Mouse (Mus musculus): ENCODE data around the gene Gprc5c. TPM values are rescaled to one million over a fixed set of nuclear protein-coding genes. Genes with fewer than 3 reads are reported as not detected.

Gprc5c gene
- polyA plus RNA-seq (2015; fragmentation: Illumina TruSeq; extraction: RNeasy Lipid Tissue Mini Kit (QIAGEN cat#74804); ENCODE audit: low read depth, low replicate concordance) = 3.0 TPM

DNA sequence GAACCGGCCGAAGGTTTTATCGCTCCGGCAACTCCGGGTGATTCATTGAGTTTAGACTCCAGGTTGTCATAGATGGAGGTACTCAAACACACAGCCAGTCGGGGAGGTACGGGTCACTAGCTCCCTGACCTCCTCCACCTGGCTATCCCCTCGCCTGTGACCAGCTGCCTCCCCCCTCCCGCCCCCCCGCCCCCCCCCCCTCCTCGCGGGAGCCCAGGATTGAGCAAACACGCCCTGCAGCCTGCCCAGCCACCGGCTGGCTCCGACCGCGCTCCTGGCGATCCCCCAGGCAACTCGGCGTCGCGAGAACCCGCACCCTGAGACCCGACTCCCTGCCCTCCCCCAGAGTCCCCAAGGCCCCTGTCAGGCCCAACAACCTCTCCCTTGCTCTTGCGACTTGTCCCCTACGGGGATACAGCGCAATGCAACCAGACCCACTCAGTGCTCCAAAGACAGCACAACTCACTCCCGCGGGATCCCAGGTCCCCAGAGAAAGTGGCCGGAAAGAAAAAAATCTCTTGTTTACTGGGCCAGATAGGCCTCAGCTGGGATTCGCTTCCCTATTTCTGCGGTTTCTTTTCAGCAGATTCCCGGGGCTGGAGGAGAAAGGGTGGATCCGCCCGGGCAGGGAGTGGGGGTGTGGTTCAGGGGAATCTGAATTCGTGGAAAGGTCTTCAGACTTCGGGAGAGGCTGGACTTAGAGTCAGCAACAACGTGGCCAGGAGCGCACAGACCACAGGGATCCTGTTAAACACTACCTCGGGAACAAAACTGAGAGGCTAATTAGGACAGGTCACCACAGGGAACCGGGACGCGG lies at the start of gene Gprc5c:
Gene Gprc5c, plus strand, starts transcription at position 701 of the 817 bp plus-strand sequence.

DNA sequence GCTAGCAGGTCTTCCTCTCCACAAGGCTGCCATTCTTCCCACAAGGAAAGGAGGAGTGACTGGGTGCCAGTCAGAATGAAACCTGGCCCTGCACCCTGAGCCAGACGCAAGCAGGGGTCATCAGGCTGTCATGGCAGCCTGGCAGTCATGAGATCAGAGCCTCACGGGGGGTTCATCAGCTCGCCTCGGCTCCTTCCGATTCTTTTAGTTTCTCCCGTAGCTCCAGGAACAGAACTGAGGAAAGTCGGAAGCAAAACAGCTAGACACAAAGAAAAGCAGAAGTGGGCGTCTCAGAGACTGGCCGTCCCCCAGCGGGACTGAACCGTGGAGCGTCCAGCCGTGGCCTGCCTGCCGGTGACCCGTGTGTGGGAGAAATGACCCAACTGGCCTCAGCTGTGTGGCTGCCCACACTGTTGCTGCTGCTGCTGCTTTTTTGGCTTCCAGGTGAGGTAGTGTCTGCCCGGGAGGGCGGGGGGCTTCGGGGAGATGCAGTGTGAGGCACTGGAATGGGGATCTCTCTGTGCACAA lies 39.1 kb downstream of the Gprc5c start, which contains the start of gene Cd300a:
Gene Cd300a, plus strand, starts transcription at position 51 of the 528 bp plus-strand sequence.

Other genes with a start within 250 kb of the Gprc5c start
- 1,602 TPM for gene Rpl38, start 182.6 kb upstream of the Gprc5c start, polyA plus RNA-seq (2015; fragmentation: Illumina TruSeq; extraction: RNeasy Lipid Tissue Mini Kit (QIAGEN cat#74804); ENCODE audit: low read depth, low replicate concordance)
- gene Ttyh2, start 175.7 kb upstream of the Gprc5c start, polyA plus RNA-seq (2015; fragmentation: Illumina TruSeq; extraction: RNeasy Lipid Tissue Mini Kit (QIAGEN cat#74804); ENCODE audit: low read depth, low replicate concordance) = 28.4 TPM
- gene Dnaic2, start 123.7 kb upstream of the Gprc5c start, polyA plus RNA-seq (2015; fragmentation: Illumina TruSeq; extraction: RNeasy Lipid Tissue Mini Kit (QIAGEN cat#74804); ENCODE audit: low read depth, low replicate concordance) = 3.4 TPM
- gene Kif19a, start 85.8 kb upstream of the Gprc5c start, polyA plus RNA-seq (2015; fragmentation: Illumina TruSeq; extraction: RNeasy Lipid Tissue Mini Kit (QIAGEN cat#74804); ENCODE audit: low read depth, low replicate concordance) = 2.9 TPM
- 28.9 TPM for gene Btbd17, start 55.2 kb upstream of the Gprc5c start, polyA plus RNA-seq (2015; fragmentation: Illumina TruSeq; extraction: RNeasy Lipid Tissue Mini Kit (QIAGEN cat#74804); ENCODE audit: low read depth, low replicate concordance)
- not detected for gene Gpr142, start 52.2 kb upstream of the Gprc5c start, polyA plus RNA-seq (2015; fragmentation: Illumina TruSeq; extraction: RNeasy Lipid Tissue Mini Kit (QIAGEN cat#74804); ENCODE audit: low read depth, low replicate concordance)
- 1.5 TPM for gene Cd300a, start 38.9 kb downstream of the Gprc5c start, polyA plus RNA-seq (2015; fragmentation: Illumina TruSeq; extraction: RNeasy Lipid Tissue Mini Kit (QIAGEN cat#74804); ENCODE audit: low read depth, low replicate concordance)
- not detected for gene Cd300lb, start 83.2 kb downstream of the Gprc5c start, polyA plus RNA-seq (2015; fragmentation: Illumina TruSeq; extraction: RNeasy Lipid Tissue Mini Kit (QIAGEN cat#74804); ENCODE audit: low read depth, low replicate concordance)
- not detected for gene Cd300c, start 118.0 kb downstream of the Gprc5c start, polyA plus RNA-seq (2015; fragmentation: Illumina TruSeq; extraction: RNeasy Lipid Tissue Mini Kit (QIAGEN cat#74804); ENCODE audit: low read depth, low replicate concordance)
- gene Cd300ld, start 138.8 kb downstream of the Gprc5c start, polyA plus RNA-seq (2015; fragmentation: Illumina TruSeq; extraction: RNeasy Lipid Tissue Mini Kit (QIAGEN cat#74804); ENCODE audit: low read depth, low replicate concordance) = not detected
- gene Cd300c2, start 150.7 kb downstream of the Gprc5c start, polyA plus RNA-seq (2015; fragmentation: Illumina TruSeq; extraction: RNeasy Lipid Tissue Mini Kit (QIAGEN cat#74804); ENCODE audit: low read depth, low replicate concordance) = 8.6 TPM
- not detected for gene Cd300ld2, start 165.0 kb downstream of the Gprc5c start, polyA plus RNA-seq (2015; fragmentation: Illumina TruSeq; extraction: RNeasy Lipid Tissue Mini Kit (QIAGEN cat#74804); ENCODE audit: low read depth, low replicate concordance)
- gene Cd300ld4, start 175.9 kb downstream of the Gprc5c start, polyA plus RNA-seq (2015; fragmentation: Illumina TruSeq; extraction: RNeasy Lipid Tissue Mini Kit (QIAGEN cat#74804); ENCODE audit: low read depth, low replicate concordance) = not detected
- gene Cd300ld5, start 186.6 kb downstream of the Gprc5c start, polyA plus RNA-seq (2015; fragmentation: Illumina TruSeq; extraction: RNeasy Lipid Tissue Mini Kit (QIAGEN cat#74804); ENCODE audit: low read depth, low replicate concordance) = 2.1 TPM
- gene Cd300ld3, start 197.3 kb downstream of the Gprc5c start, polyA plus RNA-seq (2015; fragmentation: Illumina TruSeq; extraction: RNeasy Lipid Tissue Mini Kit (QIAGEN cat#74804); ENCODE audit: low read depth, low replicate concordance) = 0.70 TPM
- gene Cd300e, start 211.0 kb downstream of the Gprc5c start, polyA plus RNA-seq (2015; fragmentation: Illumina TruSeq; extraction: RNeasy Lipid Tissue Mini Kit (QIAGEN cat#74804); ENCODE audit: low read depth, low replicate concordance) = not detected
- gene Rab37, start 240.3 kb downstream of the Gprc5c start, polyA plus RNA-seq (2015; fragmentation: Illumina TruSeq; extraction: RNeasy Lipid Tissue Mini Kit (QIAGEN cat#74804); ENCODE audit: low read depth, low replicate concordance) = 14.0 TPM